Mouse (Mus musculus): Measurements from ENCODE around the gene Wnt8b. TPM values are rescaled to one million over a fixed set of nuclear protein-coding genes. Genes with fewer than 3 reads are reported as not detected.

The Wnt8b gene
- polyA plus RNA-seq, 1 experiment from 2014 or later = not detected

DNA sequence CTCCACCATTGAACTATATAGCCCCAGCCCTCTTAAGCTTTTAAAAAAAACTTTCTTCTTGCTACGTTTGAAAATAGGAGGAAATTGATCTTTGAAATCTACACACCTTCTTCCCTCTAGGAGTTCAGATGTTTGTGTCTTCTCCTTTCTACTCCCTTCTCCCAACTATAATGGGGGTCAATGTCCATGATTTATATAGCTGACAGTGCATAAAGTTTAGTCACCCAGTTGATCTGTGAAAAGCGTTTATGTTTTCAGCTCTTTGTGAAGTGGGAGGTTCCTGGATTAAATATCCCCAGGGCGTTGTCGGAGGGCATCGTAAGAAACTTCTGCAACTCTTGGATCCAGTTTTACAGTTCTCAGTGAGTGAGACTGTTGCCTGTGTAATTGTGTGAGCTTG lies 7.0 kb downstream of the Wnt8b start:
- 45% methylated on average over 5 of the region's 5 CpGs for WGBS
- no peak for ATAC-seq (ENCODE audit: insufficient number of reproducible peaks, low FRiP score, low TSS enrichment, low read depth)

DNA sequence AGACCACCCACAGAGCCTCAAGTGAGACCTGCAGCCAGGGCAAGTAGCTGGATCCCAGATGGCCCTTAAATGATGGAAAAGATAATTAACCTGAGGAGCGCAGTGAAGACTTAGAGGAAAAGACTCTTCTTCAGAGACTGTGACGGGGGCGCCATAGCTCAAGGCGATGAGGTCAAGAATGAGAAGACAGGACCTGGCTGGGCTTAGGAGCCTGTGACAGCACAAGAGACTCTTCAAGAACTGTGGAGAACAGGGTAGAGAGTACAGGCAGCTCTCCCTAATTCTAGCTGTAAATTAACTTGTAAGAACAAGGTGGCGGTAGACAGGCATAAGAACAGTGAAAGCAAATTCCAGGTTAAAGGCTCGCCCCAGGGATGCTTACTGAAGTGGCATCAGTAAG lies 8.7 kb downstream of the Wnt8b start:
- no peak for DNase-seq (ENCODE audit: low spot score)
- no peaks in the 10 kb centered on the region for H3K4me1 ChIP-seq (ENCODE audit: control insufficient read depth, insufficient read depth, low read length)
- no peaks in the 10 kb centered on the region for H3K27me3 ChIP-seq (ENCODE audit: control insufficient read depth, insufficient read depth, low read length)
- no peaks in the 10 kb centered on the region for H3K36me3 ChIP-seq (ENCODE audit: control insufficient read depth, insufficient read depth, low read length)
- H3K9ac ChIP-seq (ENCODE audit: low read length) = no peak overlapping the region
- H3K9me3 ChIP-seq (ENCODE audit: control insufficient read depth, low read length) = no peaks in the 10 kb centered on the region
- H3K27ac ChIP-seq (replicated peaks; ENCODE audit: low read depth, low read length) = no peak overlapping the region
- no peak for ATAC-seq (ENCODE audit: insufficient number of reproducible peaks, low FRiP score, low TSS enrichment, low read depth)
- no peak overlapping the region for H3K4me2 ChIP-seq (ENCODE audit: low read depth, severe bottlenecking)
- 53% methylated on average over 6 of the region's 6 CpGs for WGBS
- no peak overlapping the region for H3K4me3 ChIP-seq (ENCODE audit: low read depth, low read length)

More for the DNA sequence above, 7.0 kb downstream of the Wnt8b start:
- no peaks in the 10 kb centered on the region for H3K36me3 ChIP-seq (ENCODE audit: control insufficient read depth, insufficient read depth, low read length)
- no peak overlapping the region for H3K27ac ChIP-seq (replicated peaks; ENCODE audit: low read depth, low read length)
- no peak overlapping the region for H3K4me3 ChIP-seq (ENCODE audit: low read depth, low read length)
- no peak for DNase-seq (ENCODE audit: low spot score)
- H3K27me3 ChIP-seq (ENCODE audit: control insufficient read depth, insufficient read depth, low read length) = no peaks in the 10 kb centered on the region
- H3K9me3 ChIP-seq (ENCODE audit: control insufficient read depth, low read length) = no peaks in the 10 kb centered on the region
- H3K9ac ChIP-seq (ENCODE audit: low read length) = no peak overlapping the region
- no peaks in the 10 kb centered on the region for H3K4me1 ChIP-seq (ENCODE audit: control insufficient read depth, insufficient read depth, low read length)
- H3K4me2 ChIP-seq (ENCODE audit: low read depth, severe bottlenecking) = no peak overlapping the region

DNA sequence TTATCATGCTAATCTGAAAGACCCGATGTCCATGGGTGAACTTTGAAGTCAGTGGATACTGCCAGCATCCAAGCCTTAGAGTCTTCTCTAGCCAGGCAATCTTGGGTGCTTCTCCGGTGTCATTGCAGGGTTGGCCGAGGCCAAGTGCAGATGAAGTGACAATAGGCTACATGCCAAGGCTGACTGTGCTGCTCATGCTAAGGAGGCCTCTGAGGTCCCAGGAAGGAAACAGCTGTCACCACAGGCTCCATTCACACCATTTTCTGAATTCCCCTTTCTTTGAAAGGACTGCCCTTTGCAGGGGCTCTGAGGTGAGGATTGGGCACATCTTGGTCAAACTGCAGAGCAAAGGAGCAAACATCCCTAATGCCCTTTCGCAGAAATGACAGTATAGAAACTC lies 9.5 kb downstream of the Wnt8b start:
- Histone ChIP-seq H3K4me1 (ENCODE audit: control insufficient read depth, insufficient read depth, low read length) (no peaks in the 10 kb centered on the region), H3K36me3 (ENCODE audit: control insufficient read depth, insufficient read depth, low read length) (no peaks in the 10 kb centered on the region), H3K9me3 (ENCODE audit: control insufficient read depth, low read length) (no peaks in the 10 kb centered on the region), H3K27ac (replicated peaks; ENCODE audit: low read depth, low read length) (no peak overlapping the region), H3K4me2 (ENCODE audit: low read depth, severe bottlenecking) (no peak overlapping the region), H3K27me3 (ENCODE audit: control insufficient read depth, insufficient read depth, low read length) (no peaks in the 10 kb centered on the region), H3K9ac (ENCODE audit: low read length) (no peak overlapping the region), H3K4me3 (ENCODE audit: low read depth, low read length) (no peak overlapping the region)
- 77% methylated on average over 4 of the region's 4 CpGs for WGBS
- ATAC-seq (ENCODE audit: insufficient number of reproducible peaks, low FRiP score, low TSS enrichment, low read depth) = no peak
- DNase-seq (ENCODE audit: low spot score) = no peak

DNA sequence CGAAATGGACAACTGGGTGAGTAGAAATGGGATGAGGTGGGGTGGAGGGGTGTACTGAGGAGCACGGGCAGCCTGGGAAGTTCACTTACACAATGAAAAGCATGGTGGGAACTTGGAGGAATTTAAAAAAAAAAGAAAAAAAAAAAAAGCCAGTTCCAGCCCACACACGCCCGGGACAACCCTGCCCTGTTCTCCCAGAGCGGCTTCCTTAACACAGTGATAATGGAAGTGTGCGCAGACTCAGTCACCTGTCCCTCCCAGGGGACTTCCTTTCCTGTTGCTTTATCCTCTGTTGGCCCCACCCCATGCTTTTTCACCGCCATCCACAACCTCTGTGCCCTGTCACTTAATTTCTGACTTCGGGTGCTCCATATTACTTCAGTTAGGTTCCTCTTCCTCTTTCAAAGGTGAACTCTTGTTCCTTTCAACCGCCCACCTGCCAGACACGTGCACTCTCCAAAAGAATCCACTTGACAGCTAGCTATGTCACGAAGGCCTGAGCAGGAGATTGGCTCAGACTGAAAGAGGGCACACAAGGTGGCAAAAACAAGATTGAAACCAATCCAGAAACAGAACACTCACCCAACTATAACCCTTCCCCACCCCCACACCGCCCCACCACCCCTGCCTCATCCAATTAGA lies 17.4 kb downstream of the Wnt8b start:
- WGBS = 3% methylated on average over 12 of the region's 12 CpGs
- H3K27me3 ChIP-seq (ENCODE audit: control insufficient read depth, insufficient read depth, low read length) = peaks cover 66% of the 10 kb centered on the region
- H3K4me2 ChIP-seq (ENCODE audit: low read depth, severe bottlenecking) = peak overlapping the region; percentile 95
- H3K4me3 ChIP-seq (ENCODE audit: low read depth, low read length) = no peak overlapping the region
- no peak for ATAC-seq (ENCODE audit: insufficient number of reproducible peaks, low FRiP score, low TSS enrichment, low read depth)
- H3K4me1 ChIP-seq (ENCODE audit: control insufficient read depth, insufficient read depth, low read length) = peaks cover 10% of the 10 kb centered on the region
- H3K36me3 ChIP-seq (ENCODE audit: control insufficient read depth, insufficient read depth, low read length) = no peaks in the 10 kb centered on the region
- H3K9ac ChIP-seq (ENCODE audit: low read length) = no peak overlapping the region
- H3K9me3 ChIP-seq (ENCODE audit: control insufficient read depth, low read length) = no peaks in the 10 kb centered on the region
- DNase-seq (ENCODE audit: low spot score) = no peak
- H3K27ac ChIP-seq (replicated peaks; ENCODE audit: low read depth, low read length) = no peak overlapping the region

DNA sequence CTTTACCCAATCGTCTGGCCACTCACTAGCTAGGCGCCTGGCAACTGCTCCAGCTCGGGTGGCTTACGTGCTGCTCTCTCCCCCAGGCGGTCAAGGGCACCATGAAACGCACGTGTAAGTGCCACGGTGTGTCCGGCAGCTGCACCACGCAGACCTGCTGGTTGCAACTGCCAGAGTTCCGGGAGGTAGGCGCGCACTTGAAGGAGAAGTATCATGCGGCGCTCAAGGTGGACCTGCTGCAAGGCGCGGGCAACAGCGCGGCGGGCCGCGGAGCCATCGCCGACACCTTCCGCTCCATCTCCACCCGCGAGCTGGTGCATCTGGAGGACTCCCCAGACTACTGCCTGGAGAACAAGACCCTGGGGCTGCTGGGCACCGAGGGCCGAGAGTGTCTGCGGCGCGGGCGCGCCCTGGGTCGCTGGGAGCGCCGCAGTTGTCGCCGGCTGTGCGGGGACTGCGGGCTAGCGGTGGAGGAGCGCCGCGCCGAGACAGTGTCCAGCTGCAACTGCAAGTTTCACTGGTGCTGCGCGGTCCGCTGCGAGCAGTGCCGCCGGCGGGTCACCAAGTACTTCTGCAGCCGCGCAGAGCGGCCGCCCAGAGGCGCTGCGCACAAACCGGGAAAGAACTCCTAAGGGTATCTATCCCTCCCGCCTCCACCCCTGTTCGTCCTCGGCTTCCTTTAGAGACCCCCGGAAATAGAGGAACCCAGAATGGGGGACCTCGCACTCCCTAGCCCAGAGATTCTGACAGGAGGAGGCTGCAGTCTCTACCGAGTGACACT lies 18.4 kb downstream of the Wnt8b start:
- H3K9me3 ChIP-seq (ENCODE audit: control insufficient read depth, low read length) = no peaks in the 10 kb centered on the region
- peak overlapping the region; percentile 49; the same call in 1 of the 2 replicates for H3K9ac ChIP-seq (ENCODE audit: low read length)
- H3K4me1 ChIP-seq (ENCODE audit: control insufficient read depth, insufficient read depth, low read length) = peaks cover 10% of the 10 kb centered on the region
- H3K4me2 ChIP-seq (ENCODE audit: low read depth, severe bottlenecking) = peak overlapping the region; percentile 95
- peak overlapping the region; percentile 42 for H3K4me3 ChIP-seq (ENCODE audit: low read depth, low read length)
- no peak overlapping the region for H3K27ac ChIP-seq (replicated peaks; ENCODE audit: low read depth, low read length)
- no peaks in the 10 kb centered on the region for H3K36me3 ChIP-seq (ENCODE audit: control insufficient read depth, insufficient read depth, low read length)
- peaks cover 70% of the 10 kb centered on the region for H3K27me3 ChIP-seq (ENCODE audit: control insufficient read depth, insufficient read depth, low read length)
- WGBS = under 1% methylated on average over 66 of the region's 66 CpGs
- peak; percentile 73 for DNase-seq (ENCODE audit: low spot score)
- no peak for ATAC-seq (ENCODE audit: insufficient number of reproducible peaks, low FRiP score, low TSS enrichment, low read depth)

DNA sequence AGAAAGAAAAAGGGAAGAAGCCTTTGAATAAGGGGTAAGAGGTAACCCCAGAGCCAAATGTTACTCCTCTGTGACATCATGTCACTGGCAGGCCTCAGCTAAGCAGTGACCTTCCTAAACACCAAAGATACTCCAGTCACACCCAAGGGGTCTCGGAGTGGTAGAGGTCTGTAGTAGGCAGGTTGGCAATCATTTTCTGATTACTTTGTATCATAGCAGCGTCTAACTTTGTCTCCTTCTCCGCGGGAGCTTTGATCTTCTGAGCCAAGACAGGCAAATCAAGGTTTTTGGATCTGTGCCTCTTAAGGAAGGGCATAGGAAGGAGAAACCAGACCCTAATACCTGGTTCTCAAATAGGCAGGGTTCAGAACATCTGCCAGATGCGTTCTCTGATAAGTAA lies 19.3 kb downstream of the Wnt8b start:
- DNase-seq (ENCODE audit: low spot score) (peak; percentile 31), ATAC-seq (ENCODE audit: insufficient number of reproducible peaks, low FRiP score, low TSS enrichment, low read depth) (no peak)
- no peaks in the 10 kb centered on the region for H3K9me3 ChIP-seq (ENCODE audit: control insufficient read depth, low read length)
- peaks cover 10% of the 10 kb centered on the region for H3K4me1 ChIP-seq (ENCODE audit: control insufficient read depth, insufficient read depth, low read length)
- no peaks in the 10 kb centered on the region for H3K36me3 ChIP-seq (ENCODE audit: control insufficient read depth, insufficient read depth, low read length)
- H3K9ac ChIP-seq (ENCODE audit: low read length) = no peak overlapping the region
- H3K27ac ChIP-seq (replicated peaks; ENCODE audit: low read depth, low read length) = no peak overlapping the region
- WGBS = 20% methylated on average over 5 of the region's 5 CpGs
- peaks cover 70% of the 10 kb centered on the region for H3K27me3 ChIP-seq (ENCODE audit: control insufficient read depth, insufficient read depth, low read length)
- no peak overlapping the region for H3K4me3 ChIP-seq (ENCODE audit: low read depth, low read length)
- H3K4me2 ChIP-seq (ENCODE audit: low read depth, severe bottlenecking) = no peak overlapping the region

DNA sequence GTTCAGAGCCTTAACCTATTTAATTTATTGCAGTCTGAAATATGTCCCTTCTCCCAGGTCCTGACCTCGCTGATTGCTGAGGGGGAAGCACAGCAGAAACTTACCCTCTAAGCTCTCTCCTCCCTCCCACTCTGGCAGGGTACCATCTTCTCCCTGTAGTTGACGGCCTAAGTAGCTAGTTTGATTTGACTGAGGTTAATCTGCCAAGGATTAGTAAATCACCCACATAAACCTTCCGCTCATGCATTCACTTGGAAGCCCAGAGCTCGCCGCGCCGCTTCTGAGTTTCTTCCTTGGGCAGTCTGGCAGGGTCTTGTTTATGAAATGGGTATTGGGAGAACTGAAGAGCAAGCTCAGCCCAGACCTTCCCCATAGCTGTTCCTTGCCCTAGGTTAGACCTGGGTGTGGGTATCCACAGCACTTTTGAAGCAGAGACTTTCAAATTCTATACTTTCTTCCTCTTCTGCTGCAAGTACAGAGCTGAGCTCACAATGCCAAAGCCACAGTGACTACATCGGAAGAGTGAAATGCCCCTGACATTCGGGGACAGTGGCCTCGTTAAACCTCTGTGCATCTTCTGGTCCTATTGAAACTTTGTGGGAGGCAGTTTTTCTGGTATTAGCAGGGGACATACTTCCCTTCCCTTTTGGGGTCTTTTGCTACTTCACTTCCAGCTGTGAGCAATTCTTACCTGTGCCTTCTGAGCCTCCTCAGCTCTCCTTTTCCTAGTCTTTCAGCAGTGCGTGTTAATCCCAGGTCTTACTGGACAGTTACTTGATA lies 20.0 kb downstream of the Wnt8b start:
- H3K36me3 ChIP-seq (ENCODE audit: control insufficient read depth, insufficient read depth, low read length) = no peaks in the 10 kb centered on the region
- peaks cover 10% of the 10 kb centered on the region for H3K4me1 ChIP-seq (ENCODE audit: control insufficient read depth, insufficient read depth, low read length)
- no peak overlapping the region for H3K4me3 ChIP-seq (ENCODE audit: low read depth, low read length)
- DNase-seq (ENCODE audit: low spot score) (peak; percentile 52), ATAC-seq (ENCODE audit: insufficient number of reproducible peaks, low FRiP score, low TSS enrichment, low read depth) (no peak)
- no peaks in the 10 kb centered on the region for H3K9me3 ChIP-seq (ENCODE audit: control insufficient read depth, low read length)
- H3K4me2 ChIP-seq (ENCODE audit: low read depth, severe bottlenecking) = no peak overlapping the region
- no peak overlapping the region for H3K9ac ChIP-seq (ENCODE audit: low read length)
- H3K27me3 ChIP-seq (ENCODE audit: control insufficient read depth, insufficient read depth, low read length) = peaks cover 70% of the 10 kb centered on the region
- H3K27ac ChIP-seq (replicated peaks; ENCODE audit: low read depth, low read length) = no peak overlapping the region
- 16% methylated on average over 11 of the region's 11 CpGs for WGBS

DNA sequence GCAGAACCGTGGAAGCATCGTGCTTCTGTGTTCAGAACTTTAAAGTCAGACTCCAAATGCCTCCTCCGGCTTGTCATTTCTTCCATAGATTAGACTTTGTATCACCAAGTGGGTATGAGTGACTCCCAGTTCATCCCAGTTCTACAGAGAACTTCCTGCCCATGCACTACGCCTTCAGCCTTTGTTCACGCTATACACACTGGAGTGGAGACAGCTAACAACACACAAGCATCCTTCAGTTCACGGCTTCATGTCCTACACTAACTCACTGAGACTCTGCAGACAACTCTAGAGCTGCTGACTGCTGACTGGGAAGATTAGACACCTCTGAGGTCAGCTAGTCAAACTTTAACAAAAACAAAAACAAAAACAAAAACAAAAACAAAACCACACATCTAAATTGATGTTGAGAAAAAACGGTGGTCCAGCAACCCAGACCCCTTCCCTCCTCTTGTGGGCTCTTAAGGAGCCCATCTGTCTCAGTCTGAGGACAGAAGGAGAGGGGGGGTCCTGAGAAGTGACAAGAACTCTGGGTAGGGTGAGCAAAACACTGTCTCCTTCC lies 20.7 kb downstream of the Wnt8b start:
- H3K27me3 ChIP-seq (ENCODE audit: control insufficient read depth, insufficient read depth, low read length) = peaks cover 66% of the 10 kb centered on the region
- DNase-seq (ENCODE audit: low spot score) (no peak), ATAC-seq (ENCODE audit: insufficient number of reproducible peaks, low FRiP score, low TSS enrichment, low read depth) (no peak)
- H3K36me3 ChIP-seq (ENCODE audit: control insufficient read depth, insufficient read depth, low read length) = no peaks in the 10 kb centered on the region
- no peak overlapping the region for H3K27ac ChIP-seq (replicated peaks; ENCODE audit: low read depth, low read length)
- no peak overlapping the region for H3K9ac ChIP-seq (ENCODE audit: low read length)
- H3K4me2 ChIP-seq (ENCODE audit: low read depth, severe bottlenecking) = no peak overlapping the region
- peaks cover 10% of the 10 kb centered on the region for H3K4me1 ChIP-seq (ENCODE audit: control insufficient read depth, insufficient read depth, low read length)
- H3K4me3 ChIP-seq (ENCODE audit: low read depth, low read length) = no peak overlapping the region
- H3K9me3 ChIP-seq (ENCODE audit: control insufficient read depth, low read length) = no peaks in the 10 kb centered on the region
- WGBS = 25% methylated on average over 7 of the region's 7 CpGs

Measured in limb, embryonic 11.5 days (tissue).